Mouse (Mus musculus): Measurements from ENCODE around the gene Acan.

Acan gene

GRCm38 (mm10) chr7:79053383-79053889 is at the start of gene Acan:
TSS of gene Acan (plus strand) at chr7:79053483.
- CTCF ChIA-PET, result no interaction called here

DNA sequence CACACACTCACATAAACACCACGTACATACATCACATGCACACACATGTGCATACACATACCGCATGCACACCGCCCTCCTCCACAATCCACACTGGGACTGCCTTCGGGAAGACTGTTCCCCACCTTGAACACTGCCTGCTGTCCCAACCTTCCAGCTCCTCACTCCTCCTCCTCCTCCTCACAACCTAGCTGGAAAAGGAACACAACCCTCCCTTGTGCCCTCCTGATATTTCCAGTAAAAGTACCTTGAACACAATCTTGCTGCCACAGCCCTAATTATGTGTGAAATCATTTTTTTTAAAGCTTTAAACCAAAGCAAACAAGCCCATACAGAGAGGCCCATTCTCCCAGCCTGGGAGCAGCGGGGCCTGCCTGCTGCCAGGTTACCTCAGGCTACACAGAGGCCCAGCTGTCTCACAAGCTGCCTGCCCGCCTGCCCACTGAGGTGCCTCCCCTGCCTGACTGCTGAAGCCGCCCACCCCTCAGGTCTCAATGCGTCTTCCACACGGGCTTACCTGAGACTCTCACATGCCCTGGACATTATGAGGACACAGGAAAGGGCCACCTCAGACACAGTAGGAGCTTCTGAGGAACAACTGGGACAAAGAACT is 31.9 kb upstream of the Acan start:
- CTCF ChIA-PET, result no interaction called here

DNA sequence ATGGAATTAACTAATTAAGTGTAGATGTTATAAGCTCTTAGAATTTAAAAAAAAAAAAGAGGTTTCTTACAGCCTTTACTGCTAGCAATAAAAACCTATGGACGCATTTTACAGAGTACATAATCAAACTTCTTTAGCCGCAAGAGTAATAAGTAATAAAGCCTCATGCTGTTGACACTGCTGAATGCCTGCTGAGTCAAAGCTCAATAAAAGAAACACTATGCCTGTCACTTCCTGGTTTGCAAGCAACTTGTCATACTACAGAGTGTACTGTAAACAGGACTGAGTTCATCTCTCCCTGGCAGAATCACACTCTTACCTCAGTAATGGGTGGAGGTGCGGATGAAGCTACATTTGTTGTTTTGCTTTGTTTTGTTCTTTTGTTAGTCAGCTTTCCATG is 24.1 kb upstream of the Acan start:
- CTCF ChIA-PET, result no interaction called here

DNA sequence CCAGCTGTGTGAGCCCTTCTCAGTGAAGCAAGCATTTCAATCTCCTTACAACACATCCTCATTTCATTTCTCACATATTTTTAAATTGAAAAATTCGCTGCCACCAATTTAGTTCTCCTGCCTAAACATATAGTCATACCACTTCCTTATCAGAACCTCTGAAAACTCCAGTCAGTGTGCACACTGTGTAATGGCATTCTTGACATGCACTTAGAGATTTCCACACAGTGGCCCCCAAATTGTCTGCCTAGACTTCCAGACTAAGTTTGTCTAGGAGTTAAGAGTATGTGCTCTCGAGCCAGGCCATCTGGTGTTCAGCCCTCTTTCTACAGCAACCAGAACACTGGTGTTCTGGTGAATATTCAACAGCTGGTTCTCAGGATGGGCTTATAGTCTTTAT is 19.5 kb upstream of the Acan start:
- CTCF ChIA-PET, result no interaction called here

- CTCF ChIA-PET, result no interaction called here
These were observed 18.8 kb upstream of the Acan start for GRCm38 (mm10) chr7:79034521-79034920.

GRCm38 (mm10) chr7:79052081-79052480 is 1.2 kb upstream of the Acan start:
- CTCF ChIA-PET, result no interaction called here

DNA sequence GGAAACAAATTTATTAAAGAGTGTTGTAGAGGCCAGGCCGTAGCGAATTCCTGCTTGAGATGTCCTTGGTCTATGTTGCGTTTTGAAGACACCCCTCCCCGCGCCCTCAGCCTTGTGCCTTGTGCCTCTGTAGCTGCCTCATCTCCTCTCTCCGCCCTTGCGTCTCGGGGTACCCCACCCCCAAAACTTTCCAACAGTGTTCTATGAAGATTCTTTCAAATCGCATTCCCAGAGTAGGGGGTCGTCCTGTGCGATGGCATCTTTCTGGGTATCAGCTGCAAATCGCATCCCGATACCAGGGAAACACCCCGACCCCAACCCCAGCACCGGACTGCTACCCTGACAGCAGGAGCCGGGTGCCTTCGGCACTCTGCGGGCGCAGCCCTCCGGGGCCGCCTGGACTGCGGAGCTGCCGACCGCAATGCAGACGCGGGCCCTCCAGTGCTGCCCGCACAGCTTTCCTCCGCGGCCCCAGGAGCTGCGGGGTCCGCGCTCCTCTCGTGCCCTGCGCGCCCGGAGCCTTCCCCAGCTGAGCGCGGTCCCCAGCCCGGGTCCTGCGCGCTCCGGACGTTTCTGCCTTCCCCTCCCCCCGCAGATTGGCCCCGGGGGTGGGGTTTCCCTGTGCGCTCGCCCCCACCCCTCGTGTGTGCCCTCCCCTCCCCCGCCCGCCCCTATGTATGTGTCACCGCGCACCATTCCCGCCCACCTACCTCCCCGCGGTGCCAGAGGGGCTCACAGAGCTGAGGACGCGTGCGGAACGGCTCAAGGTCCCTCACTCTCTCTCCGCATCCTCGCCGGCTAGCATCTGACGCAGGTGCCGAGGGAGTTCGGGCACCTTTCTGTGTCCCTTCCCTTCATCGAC is 531 bp upstream of the Acan start:
- CTCF ChIA-PET, result no interaction called here

DNA sequence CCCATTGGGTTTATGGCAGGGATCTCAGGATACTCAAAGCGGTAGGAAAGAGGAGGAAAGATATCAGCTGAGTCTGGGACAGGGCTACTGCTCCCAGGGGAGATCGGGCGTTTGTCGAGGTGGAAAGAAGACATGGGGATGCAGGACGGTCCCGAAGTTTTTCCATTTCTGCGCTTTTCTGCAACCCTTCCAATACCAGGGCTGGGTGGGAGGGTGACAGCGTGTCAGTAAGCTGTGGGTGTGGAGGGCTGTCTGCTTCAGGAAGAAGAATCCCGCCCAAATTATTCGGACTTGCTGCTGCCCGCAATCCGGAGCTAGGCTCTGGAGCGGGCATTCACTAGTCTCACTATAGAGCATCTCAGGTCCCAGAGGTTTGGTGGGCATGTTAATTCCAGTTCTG is 828 bp downstream of the Acan start:
- CTCF ChIA-PET, result no interaction called here

DNA sequence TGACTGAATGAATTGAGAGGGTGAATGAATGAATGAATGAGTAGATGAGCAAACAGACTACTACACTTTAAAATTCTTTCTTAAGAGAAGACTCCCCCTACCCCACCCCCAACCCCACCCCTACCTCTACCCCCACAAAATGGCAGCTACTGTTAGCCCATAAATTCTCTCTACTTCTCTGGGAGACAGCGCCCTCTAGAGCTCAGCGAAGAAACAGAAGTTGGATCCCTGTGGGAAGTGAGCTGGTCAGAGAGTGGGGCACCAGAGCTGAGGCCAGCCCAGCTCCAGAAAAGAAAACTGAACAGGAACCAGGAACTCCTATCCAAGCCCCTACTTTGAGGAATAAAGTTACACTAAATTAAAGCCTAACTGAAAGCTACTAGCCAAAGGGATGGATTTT is 5.3 kb downstream of the Acan start:
- CTCF ChIA-PET, result no interaction called here

- CTCF ChIA-PET, result interaction anchor here (0.6 kb wide), 1 partner anchor 25 kb away, joined by 4 read pairs; no protein-coding TSS in a partner anchor
These were observed 14.2 kb downstream of the Acan start for GRCm38 (mm10) chr7:79067466-79067865.

GRCm38 (mm10) chr7:79068231-79068630 is 14.9 kb downstream of the Acan start:
- CTCF ChIA-PET, result no interaction called here

DNA sequence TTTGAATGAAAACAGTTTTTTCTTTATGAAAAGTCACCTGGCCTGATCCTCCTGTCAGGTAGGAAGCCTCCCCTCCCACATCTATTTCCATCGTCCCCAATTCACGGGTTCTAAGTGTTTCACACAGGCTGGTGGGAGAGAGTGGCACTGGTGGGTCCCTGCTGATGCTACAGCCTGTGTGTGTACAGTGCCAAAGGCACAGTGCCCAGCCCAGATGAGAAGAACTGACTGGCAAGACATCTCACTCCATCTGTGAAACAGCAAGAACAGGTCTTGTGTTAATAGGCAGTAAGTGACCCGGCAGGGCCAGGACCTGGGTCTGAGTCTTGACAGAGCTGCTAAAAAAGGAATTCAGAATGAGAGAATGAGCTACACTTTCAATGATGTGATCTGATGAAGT is 25.9 kb downstream of the Acan start:
- CTCF ChIA-PET, result no interaction called here

GRCm38 (mm10) chr7:79080572-79081399 is 27.5 kb downstream of the Acan start:
- CTCF ChIA-PET, result interaction anchor here (0.7 kb wide), 1 partner anchor 172 kb away, joined by 10 read pairs; no protein-coding TSS in a partner anchor

GRCm38 (mm10) chr7:79089111-79089510 is 35.8 kb downstream of the Acan start:
- CTCF ChIA-PET, result interaction anchor here (0.6 kb wide), 2 partner anchors 28 to 61 kb away, joined by 3 to 8 read pairs; no protein-coding TSS in a partner anchor

DNA sequence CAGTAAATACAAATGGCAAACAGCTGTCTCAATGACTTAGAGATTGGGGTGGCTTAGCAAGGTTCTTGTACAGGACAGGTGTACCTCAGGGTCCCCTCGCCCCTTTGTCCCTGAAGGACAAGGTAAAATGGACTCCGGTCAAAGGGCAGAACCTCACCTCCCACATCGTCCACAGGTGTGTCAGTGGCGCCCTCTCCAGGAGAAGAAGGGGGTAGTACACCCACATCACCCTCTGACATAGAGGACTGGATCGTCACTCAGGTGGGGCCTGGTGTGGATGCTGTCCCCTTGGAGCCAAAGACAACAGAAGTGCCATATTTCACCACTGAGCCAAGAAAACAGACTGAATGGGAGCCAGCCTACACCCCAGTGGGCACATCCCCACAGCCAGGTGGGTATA is 43.2 kb downstream of the Acan start:
- CTCF ChIA-PET, result no interaction called here

GRCm38 (mm10) chr7:79113848-79114247 is 60.6 kb downstream of the Acan start:
- CTCF ChIA-PET, result no interaction called here

DNA sequence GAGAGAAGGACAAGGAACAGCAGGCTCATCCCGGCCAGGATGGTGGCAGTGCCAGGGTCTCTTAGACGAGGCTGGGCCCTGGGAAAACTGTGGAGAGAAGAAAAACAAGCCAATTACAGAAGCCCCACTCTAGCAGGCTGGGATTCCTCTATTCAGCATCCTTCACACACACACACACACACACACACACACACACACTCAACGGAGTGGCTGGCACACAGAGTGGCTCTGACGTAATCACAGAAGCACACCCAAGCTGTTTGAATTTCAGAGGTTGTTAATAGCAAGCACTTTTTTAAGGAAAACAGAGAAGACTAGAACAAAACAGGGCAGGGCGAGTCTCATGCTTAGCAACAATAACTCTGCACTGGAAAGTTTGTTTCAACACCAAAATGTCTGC is 70.2 kb downstream of the Acan start:
- CTCF ChIA-PET, result interaction anchor here (0.6 kb wide), 1 partner anchor 117 kb away, joined by 6 read pairs; no protein-coding TSS in a partner anchor

DNA sequence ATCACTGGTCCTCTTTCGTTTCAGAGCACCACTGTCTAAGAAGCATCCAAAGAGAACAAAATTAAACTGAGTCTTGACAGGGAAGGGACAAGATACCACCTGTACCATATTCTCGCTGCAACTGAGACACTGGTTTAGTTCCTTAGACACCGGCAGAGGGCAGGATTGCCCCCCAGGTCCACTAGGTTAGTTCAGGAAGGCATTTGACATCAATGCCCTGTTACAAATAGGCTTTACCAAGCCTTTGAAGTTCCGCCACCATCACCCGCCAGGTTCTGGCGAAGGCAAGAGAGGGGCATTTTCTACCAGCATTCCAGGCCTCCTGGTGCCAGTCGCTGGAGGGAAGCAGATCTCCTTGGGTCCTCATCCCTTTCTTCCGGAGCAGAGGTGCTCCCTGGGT is 76.6 kb downstream of the Acan start:
- CTCF ChIA-PET, result no interaction called here

DNA sequence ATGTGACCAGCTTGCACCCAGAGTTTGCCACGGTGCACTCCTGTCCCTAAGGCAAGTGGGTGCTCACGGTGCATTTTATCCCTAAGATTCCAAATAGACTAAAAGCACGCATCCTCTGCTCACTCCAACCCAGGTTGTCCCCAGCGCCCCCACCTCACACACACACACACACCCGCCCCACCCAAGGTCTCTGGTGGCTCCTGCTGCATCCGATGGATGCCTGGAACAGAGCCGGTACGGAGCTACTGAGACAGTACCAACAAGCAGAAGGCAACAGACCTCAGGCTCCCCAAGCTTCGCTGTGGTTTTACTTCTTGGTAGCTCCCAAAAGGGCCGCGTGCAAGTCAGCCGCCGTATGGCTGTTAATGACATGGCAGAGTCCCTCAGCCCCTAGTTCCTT is 77.1 kb downstream of the Acan start:
- CTCF ChIA-PET, result no interaction called here

DNA sequence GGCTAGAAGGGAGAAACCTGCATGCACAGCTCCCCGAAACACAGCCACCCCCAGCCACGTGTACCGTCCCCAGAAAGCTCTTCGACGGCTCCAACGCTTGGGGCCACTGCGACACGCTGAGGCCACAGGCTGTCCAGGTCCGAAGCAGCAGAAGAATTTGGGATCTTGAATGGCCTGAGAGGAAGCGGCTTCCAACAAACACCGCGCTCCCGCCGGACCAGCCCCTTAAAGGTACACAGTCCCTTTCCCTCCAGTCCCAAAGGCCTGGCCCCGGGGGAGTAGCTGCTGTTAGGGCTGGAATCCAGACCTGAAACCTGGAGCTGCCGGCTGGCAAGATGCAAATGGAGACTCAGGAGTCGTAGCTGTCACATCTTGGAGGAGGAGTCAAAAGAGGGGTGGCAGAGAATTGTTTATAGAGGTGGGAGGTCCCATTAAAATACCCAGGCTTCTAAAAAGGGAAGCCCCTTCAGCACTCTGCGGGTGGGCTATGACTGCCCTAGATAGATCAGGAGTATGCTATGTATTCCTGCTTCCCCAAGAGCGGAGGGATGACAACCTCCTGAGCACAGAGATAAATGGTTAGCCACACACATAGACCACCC is 77.7 kb downstream of the Acan start, which contains the start of gene Hapln3:
TSS of gene Hapln3 (minus strand) at position 176 of the 602 bp plus-strand sequence.
- CTCF ChIA-PET, result no interaction called here

GRCm38 (mm10) chr7:79133391-79133790 is 80.1 kb downstream of the Acan start:
- CTCF ChIA-PET, result no interaction called here

DNA sequence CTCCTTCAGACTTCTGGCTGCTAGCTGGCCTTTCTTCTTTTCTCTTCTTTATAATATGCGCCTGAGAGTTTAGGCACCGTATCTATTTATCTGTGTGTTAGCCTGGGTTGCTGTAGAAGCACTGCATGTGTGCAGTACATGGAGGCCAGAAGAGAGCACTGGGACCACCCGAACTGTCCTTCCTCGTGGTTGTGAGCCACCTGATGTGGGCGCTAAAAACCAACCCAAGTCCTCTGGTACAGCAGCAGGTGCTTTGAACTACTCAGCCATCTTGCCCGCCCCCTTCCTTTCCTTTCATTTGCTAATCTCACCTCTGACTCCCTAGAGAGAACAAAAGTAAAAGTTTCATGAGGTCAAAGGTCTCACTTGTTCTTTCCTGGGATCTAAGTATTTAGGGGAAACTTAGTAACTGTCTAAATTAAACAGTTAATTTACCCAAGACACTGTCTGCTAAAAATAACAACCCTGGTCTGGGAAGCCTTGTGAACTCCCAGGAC is 86.1 kb downstream of the Acan start:
- CTCF ChIA-PET, result no interaction called here
